Mouse (Mus musculus) kidney, embryonic 14.5 days (tissue): ENCODE results near the gene Inmt. TPM values are rescaled to one million over a fixed set of nuclear protein-coding genes. Genes with fewer than 3 reads are reported as not detected.
"Not testable (repeated sequence)": the region's sequence is repeated elsewhere in the genome, so short reads cannot be mapped to it uniquely, and the experiment has no call there.

Source experiments
- ATAC-seq: fragments of 200-750 bp; cut with Nextera tagmentation; 2 replicates; pipeline ENCODE4 v1.8.0; 2017; ENCODE audit warnings: moderate number of reproducible peaks, mild to moderate bottlenecking, moderate TSS enrichment, moderate library complexity; ENCODE audit not compliant: low FRiP score, low TSS enrichment
- H3K27ac ChIP-seq: fragments of 300-500 bp; sonication (generic); 2 replicates; pipeline ENCODE4 v1.5.1; 2014; ENCODE audit warnings: low read depth, mild to moderate bottlenecking, low read length, moderate library complexity, mixed read lengths
- H3K27me3 ChIP-seq: fragments of 300-500 bp; sonication (generic); 2 replicates; pipeline ENCODE4 v1.6.1; 2014; ENCODE audit warnings: mild to moderate bottlenecking, low read length; ENCODE audit not compliant: control insufficient read depth, insufficient read depth
- H3K36me3 ChIP-seq: fragments of 300-500 bp; sonication (generic); 2 replicates; pipeline ENCODE4 v1.6.1; 2014; ENCODE audit warnings: low read length, mixed read lengths; ENCODE audit not compliant: control insufficient read depth, insufficient read depth
- H3K4me1 ChIP-seq: fragments of 300-500 bp; sonication (generic); 2 replicates; pipeline ENCODE4 v1.6.1; 2014; ENCODE audit warnings: low read length, mixed read lengths; ENCODE audit not compliant: control insufficient read depth, insufficient read depth
- H3K4me2 ChIP-seq: fragments of 300-500 bp; sonication (generic); replicated peaks from 2 replicates; pipeline ENCODE4 v1.6.1; 2014; ENCODE audit warnings: low read depth, mild to moderate bottlenecking, low read length
- H3K4me3 ChIP-seq: fragments of 300-500 bp; sonication (generic); 2 replicates; pipeline ENCODE4 v1.5.1; 2014; ENCODE audit warnings: mild to moderate bottlenecking, low read length
- H3K9ac ChIP-seq: fragments of 300-500 bp; sonication (generic); 2 replicates; pipeline ENCODE4 v1.6.1; 2014; ENCODE audit warnings: low read depth, mild to moderate bottlenecking, low read length, moderate library complexity
- H3K9me3 ChIP-seq: fragments of 300-500 bp; sonication (generic); 2 replicates; pipeline ENCODE4 v1.6.1; 2016; ENCODE audit warnings: low read length; ENCODE audit not compliant: control insufficient read depth
- WGBS: fragments of 180-500 bp; shearing (Covaris S2); extraction: QIAGEN DNeasy Blood & Tissue Kit; methylation state at CpG from one replicate; pipeline ENCODE4 v1.1.7; 2014; 5-methylcytosine and 5-hydroxymethylcytosine counted together
- polyA plus RNA-seq: library from polyadenylated mRNA; unstranded; fragments of >200 nt; fragmentation: Nextera tagmentation; extraction: Ambion mirVana; gene quantifications from 2 replicates; pipeline ENCODE4 v1.2.1, GENCODE M21; 2014

Inmt gene
- polyA plus RNA-seq, 1 experiment from 2014 or later: 3.6 TPM

- Histone ChIP-seq H3K9ac (no peak overlapping the region), H3K36me3 (no peaks in the 10 kb centered on the region), H3K9me3 (no peaks in the 10 kb centered on the region), H3K27me3 (no peaks in the 10 kb centered on the region), H3K4me3 (no peak overlapping the region), H3K4me2 (no peak overlapping the region), H3K27ac (no peak overlapping the region), H3K4me1 (no peaks in the 10 kb centered on the region)
- no peak for ATAC-seq
- 97% methylated on average over 3 of the region's 3 CpGs for WGBS
Observed at GRCm38 (mm10) chr6:55199047-55199446, 24.2 kb upstream of the Inmt start.

GRCm38 (mm10) chr6:55193171-55193570 lies 18.3 kb upstream of the Inmt start:
- Histone ChIP-seq H3K9me3 (no peaks in the 10 kb centered on the region), H3K4me3 (no peak overlapping the region), H3K9ac (no peak overlapping the region), H3K4me2 (no peak overlapping the region), H3K27me3 (no peaks in the 10 kb centered on the region), H3K4me1 (no peaks in the 10 kb centered on the region), H3K27ac (no peak overlapping the region), H3K36me3 (no peaks in the 10 kb centered on the region)
- 91% methylated on average over 3 of the region's 3 CpGs for WGBS
- ATAC-seq: no peak

- Histone ChIP-seq H3K27ac (no peak overlapping the region), H3K9me3 (no peaks in the 10 kb centered on the region), H3K4me1 (no peaks in the 10 kb centered on the region), H3K27me3 (no peaks in the 10 kb centered on the region), H3K9ac (no peak overlapping the region), H3K4me2 (no peak overlapping the region), H3K4me3 (no peak overlapping the region), H3K36me3 (no peaks in the 10 kb centered on the region)
- no peak for ATAC-seq
- 50% methylated on average over 4 of the region's 4 CpGs for WGBS
Observed at GRCm38 (mm10) chr6:55191537-55191936, 16.7 kb upstream of the Inmt start.

GRCm38 (mm10) chr6:55189406-55189805 lies 14.6 kb upstream of the Inmt start:
- no peak for ATAC-seq
- Histone ChIP-seq H3K4me1 (no peaks in the 10 kb centered on the region), H3K27ac (no peak overlapping the region), H3K9me3 (no peaks in the 10 kb centered on the region), H3K36me3 (no peaks in the 10 kb centered on the region), H3K4me2 (no peak overlapping the region), H3K27me3 (no peaks in the 10 kb centered on the region), H3K9ac (no peak overlapping the region), H3K4me3 (no peak overlapping the region)

- ATAC-seq, H3K27ac ChIP-seq, H3K4me3 ChIP-seq, H3K27me3 ChIP-seq, H3K4me1 ChIP-seq, H3K4me2 ChIP-seq, H3K9ac ChIP-seq, H3K36me3 ChIP-seq, H3K9me3 ChIP-seq: not testable (repeated sequence)
- 96% methylated on average over 17 of the region's 17 CpGs for WGBS
Observed at GRCm38 (mm10) chr6:55187827-55188226, 13.0 kb upstream of the Inmt start.

GRCm38 (mm10) chr6:55182655-55183430 lies 8.0 kb upstream of the Inmt start:
- Histone ChIP-seq H3K4me2 (no peak overlapping the region), H3K4me1 (0 out of 2 replicates have a peak, but pooled peaks cover 3% of the 10 kb centered on the region), H3K27ac (no peak overlapping the region), H3K9me3 (no peaks in the 10 kb centered on the region), H3K36me3 (no peaks in the 10 kb centered on the region), H3K9ac (no peak overlapping the region), H3K27me3 (no peaks in the 10 kb centered on the region), H3K4me3 (no peak overlapping the region)
- WGBS: 79% methylated on average over 1 of the region's 1 CpGs
- ATAC-seq: no peak

GRCm38 (mm10) chr6:55179560-55179959 lies 4.7 kb upstream of the Inmt start:
- H3K4me1 ChIP-seq: 0 out of 2 replicates have a peak, but pooled peaks cover 3% of the 10 kb centered on the region
- H3K27ac ChIP-seq: no peak overlapping the region
- no peak for ATAC-seq
- H3K27me3 ChIP-seq: no peaks in the 10 kb centered on the region
- no peaks in the 10 kb centered on the region for H3K36me3 ChIP-seq
- no peak overlapping the region for H3K9ac ChIP-seq
- no peak overlapping the region for H3K4me2 ChIP-seq
- H3K9me3 ChIP-seq: no peaks in the 10 kb centered on the region
- H3K4me3 ChIP-seq: no peak overlapping the region
- WGBS: 64% methylated on average over 7 of the region's 7 CpGs

GRCm38 (mm10) chr6:55177060-55177732 lies 2.4 kb upstream of the Inmt start:
- no peak overlapping the region for H3K9ac ChIP-seq
- H3K27ac ChIP-seq: no peak overlapping the region
- 0 out of 2 replicates have a peak, but pooled peaks cover 9% of the 10 kb centered on the region for H3K4me1 ChIP-seq
- no peak overlapping the region for H3K4me3 ChIP-seq
- H3K4me2 ChIP-seq: no peak overlapping the region
- no peaks in the 10 kb centered on the region for H3K36me3 ChIP-seq
- no peaks in the 10 kb centered on the region for H3K27me3 ChIP-seq
- WGBS: 46% methylated on average over 12 of the region's 12 CpGs
- no peaks in the 10 kb centered on the region for H3K9me3 ChIP-seq
- ATAC-seq: no peak

- H3K9me3 ChIP-seq: no peaks in the 10 kb centered on the region
- H3K27ac ChIP-seq: no peak overlapping the region
- H3K36me3 ChIP-seq: no peaks in the 10 kb centered on the region
- ATAC-seq: no peak
- 0 out of 2 replicates have a peak, but pooled peaks cover 9% of the 10 kb centered on the region for H3K4me1 ChIP-seq
- no peak overlapping the region for H3K4me3 ChIP-seq
- H3K27me3 ChIP-seq: no peaks in the 10 kb centered on the region
- no peak overlapping the region for H3K4me2 ChIP-seq
- no peak overlapping the region for H3K9ac ChIP-seq
- 38% methylated on average over 5 of the region's 5 CpGs for WGBS
Observed at GRCm38 (mm10) chr6:55175892-55176291, 1.0 kb upstream of the Inmt start.
